Mouse (Mus musculus) forebrain, embryonic 13.5 days (tissue): ENCODE measurements around the gene Mt4. TPM values are rescaled to one million over a fixed set of nuclear protein-coding genes. Genes with fewer than 3 reads are reported as not detected.
"Not testable (repeated sequence)": the region's sequence is repeated elsewhere in the genome, so short reads cannot be mapped to it uniquely, and the experiment has no call there.

ENCODE experiments used
- ATAC-seq: fragments of 200-750 bp; cut with Nextera tagmentation; 2 replicates; pipeline ENCODE4 v1.8.0; 2017
- H3K27ac ChIP-seq: fragments of 300-500 bp; sonication (generic); 2 replicates; pipeline ENCODE4 v1.5.1; 2015; ENCODE audit warnings: inconsistent platforms, mild to moderate bottlenecking, moderate library complexity
- H3K27me3 ChIP-seq: fragments of 300-500 bp; sonication (generic); 2 replicates; pipeline ENCODE4 v1.6.1; 2015; ENCODE audit warnings: mild to moderate bottlenecking, inconsistent platforms
- H3K36me3 ChIP-seq: fragments of 300-500 bp; sonication (generic); 2 replicates; pipeline ENCODE4 v1.6.1; 2015; ENCODE audit warnings: mild to moderate bottlenecking, inconsistent platforms; ENCODE audit not compliant: poor library complexity, severe bottlenecking
- H3K4me1 ChIP-seq: fragments of 300-500 bp; sonication (generic); 2 replicates; pipeline ENCODE4 v1.6.1; 2015; ENCODE audit warnings: inconsistent platforms
- H3K4me2 ChIP-seq: fragments of 300-500 bp; sonication (generic); 2 replicates; pipeline ENCODE4 v1.6.1; 2015; ENCODE audit warnings: inconsistent platforms, mild to moderate bottlenecking, moderate library complexity
- H3K4me3 ChIP-seq: fragments of 300-500 bp; sonication (generic); 2 replicates; pipeline ENCODE4 v1.5.1; 2015; ENCODE audit warnings: mild to moderate bottlenecking, inconsistent platforms
- H3K9ac ChIP-seq: fragments of 300-500 bp; sonication (generic); 2 replicates; pipeline ENCODE4 v1.6.1; 2015; ENCODE audit warnings: mild to moderate bottlenecking, inconsistent platforms
- H3K9me3 ChIP-seq: fragments of 300-500 bp; sonication (generic); replicated peaks from 2 replicates; pipeline ENCODE4 v1.6.1; 2016; ENCODE audit warnings: inconsistent platforms
- WGBS: fragments of 180-500 bp; shearing (Covaris S2); methylation state at CpG from one replicate; pipeline ENCODE4 v1.1.7; 2015; 5-methylcytosine and 5-hydroxymethylcytosine counted together
- polyA plus RNA-seq: library from polyadenylated mRNA; unstranded; fragments of >200 nt; fragmentation: Nextera tagmentation; extraction: Ambion mirVana; gene quantifications from 2 replicates; pipeline ENCODE4 v1.2.1, GENCODE M21; 2015

Gene Mt4
- polyA plus RNA-seq, 1 experiment from 2014 or later, result not detected

DNA sequence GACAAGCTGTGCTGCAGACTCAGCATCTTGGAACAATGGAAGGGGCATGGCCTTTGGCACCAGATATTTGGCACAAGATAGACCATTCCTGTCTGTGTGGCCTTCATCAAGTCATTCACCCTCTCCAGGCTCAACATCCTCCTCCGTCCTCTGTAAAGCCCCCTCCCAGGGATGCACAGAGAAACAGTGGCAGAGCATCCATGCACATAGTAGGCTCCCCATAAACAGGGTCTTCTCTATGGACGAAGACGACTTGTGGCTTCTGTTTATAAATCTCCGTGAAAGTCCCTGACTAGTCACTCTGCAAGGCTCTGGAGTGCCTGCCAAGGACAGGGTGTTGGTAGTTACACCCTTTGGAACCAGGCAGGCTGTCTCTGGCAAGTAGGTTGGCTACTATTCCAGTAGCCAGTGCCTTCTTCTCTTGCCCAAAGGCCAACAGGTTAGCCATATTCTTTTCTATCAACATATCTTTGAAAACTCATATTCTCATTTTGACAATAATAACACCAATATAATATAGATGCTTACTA is 3.3 kb downstream of the Mt4 start:
- Histone ChIP-seq H3K36me3 (no peaks in the 10 kb centered on the region), H3K4me3 (no peak overlapping the region), H3K9me3 (no peaks in the 10 kb centered on the region), H3K27me3 (no peaks in the 10 kb centered on the region), H3K4me1 (no peaks in the 10 kb centered on the region), H3K27ac (no peak overlapping the region), H3K9ac (no peak overlapping the region), H3K4me2 (no peak overlapping the region)
- no peak for ATAC-seq
- WGBS, result 86% methylated on average over 4 of the region's 4 CpGs

DNA sequence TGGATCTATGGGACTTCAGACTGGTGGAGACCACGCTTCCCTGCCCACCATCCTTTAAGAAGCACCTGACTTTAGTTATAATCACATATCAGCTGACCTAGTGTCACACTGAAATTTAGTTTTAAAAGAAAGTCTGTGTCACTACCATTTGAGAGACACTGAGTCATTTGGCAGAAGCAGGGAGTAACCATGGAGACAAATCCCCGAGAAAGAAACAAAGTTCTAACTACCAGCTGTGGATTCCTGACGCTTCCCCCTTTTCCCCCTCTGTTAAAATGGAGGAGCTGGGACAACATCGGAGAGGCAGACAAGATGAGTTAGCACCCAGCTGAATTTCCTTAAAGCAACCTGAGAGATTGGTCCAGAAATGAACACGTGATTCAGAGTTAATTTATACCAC is 11.2 kb downstream of the Mt4 start:
- no peak for ATAC-seq
- Histone ChIP-seq H3K4me1 (peaks cover 21% of the 10 kb centered on the region), H3K36me3 (no peaks in the 10 kb centered on the region), H3K9ac (no peak overlapping the region), H3K9me3 (no peaks in the 10 kb centered on the region), H3K27ac (no peak overlapping the region), H3K4me2 (no peak overlapping the region), H3K27me3 (no peaks in the 10 kb centered on the region), H3K4me3 (no peak overlapping the region)
- WGBS, result 36% methylated on average over 5 of the region's 5 CpGs

DNA sequence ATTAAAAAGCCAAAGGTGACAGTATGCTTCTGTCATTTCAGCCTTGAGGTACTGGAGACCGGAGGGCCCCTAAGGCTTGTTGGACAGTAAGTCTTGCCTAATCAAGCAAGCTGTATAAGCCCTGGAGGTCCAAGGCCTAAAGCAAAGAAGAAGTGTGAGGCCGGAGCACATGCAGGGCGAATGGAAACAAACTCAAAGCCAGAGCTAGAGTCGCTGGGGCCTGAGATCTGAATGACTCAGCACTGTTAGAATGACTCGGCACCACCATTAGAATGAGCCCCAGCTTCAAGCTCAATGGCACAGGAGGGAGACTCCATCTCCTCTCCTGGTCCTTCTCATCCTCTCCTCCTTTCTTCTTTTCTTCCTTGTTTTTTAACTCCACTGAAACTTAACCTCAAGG is 13.9 kb downstream of the Mt4 start:
- ATAC-seq, result no peak
- H3K4me2 ChIP-seq, result no peak overlapping the region
- whole genome bisulfite sequencing, result 83% methylated on average over 5 of the region's 5 CpGs

DNA sequence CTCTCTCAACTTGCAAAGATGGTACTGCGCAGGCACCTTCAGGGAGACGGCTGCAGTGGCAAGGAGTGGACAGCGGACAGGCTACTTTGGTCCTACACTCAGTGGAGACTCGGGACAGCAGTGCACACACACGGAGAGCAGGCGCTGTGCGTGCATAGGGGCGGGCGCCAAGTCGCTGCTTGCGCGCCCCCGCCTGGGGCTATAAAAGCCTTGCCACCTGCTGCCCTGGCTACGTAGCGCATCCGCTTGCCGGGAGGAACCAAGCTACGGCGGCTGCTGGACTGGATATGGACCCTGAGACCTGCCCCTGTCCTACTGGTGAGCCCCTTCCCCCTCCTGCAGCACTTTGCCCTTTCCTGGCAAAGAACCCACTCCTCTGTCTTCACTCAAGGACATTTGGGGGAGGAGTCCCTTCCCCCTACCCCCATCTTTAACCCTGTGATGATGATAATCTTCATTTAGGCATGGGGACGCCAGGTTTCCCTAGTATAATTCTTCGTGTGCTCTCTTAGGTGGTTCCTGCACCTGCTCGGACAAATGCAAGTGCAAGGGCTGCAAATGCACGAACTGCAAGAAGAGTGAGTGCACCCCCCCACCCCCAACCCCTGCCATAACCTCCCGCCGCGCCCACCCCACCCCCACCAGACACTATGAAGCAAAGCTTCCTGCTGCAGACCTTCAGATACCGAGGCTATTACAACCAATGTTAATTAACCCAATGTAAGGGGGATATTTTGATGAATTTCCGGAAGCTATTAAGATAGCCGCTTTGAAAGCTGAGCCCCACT is 15.7 kb downstream of the Mt4 start, which contains the start of gene Mt3:
Gene Mt3 (plus strand): TSS at position 95 of the 788 bp plus-strand sequence.
- WGBS, result 1% methylated on average over 29 of the region's 29 CpGs
- H3K9me3 ChIP-seq, result no peaks in the 10 kb centered on the region

More for the DNA sequence above, 13.9 kb downstream of the Mt4 start:
- Histone ChIP-seq H3K27ac (no peak overlapping the region), H3K9me3 (no peaks in the 10 kb centered on the region), H3K9ac (no peak overlapping the region), H3K27me3 (no peaks in the 10 kb centered on the region), H3K36me3 (no peaks in the 10 kb centered on the region), H3K4me3 (no peak overlapping the region), H3K4me1 (peaks cover 48% of the 10 kb centered on the region)

DNA sequence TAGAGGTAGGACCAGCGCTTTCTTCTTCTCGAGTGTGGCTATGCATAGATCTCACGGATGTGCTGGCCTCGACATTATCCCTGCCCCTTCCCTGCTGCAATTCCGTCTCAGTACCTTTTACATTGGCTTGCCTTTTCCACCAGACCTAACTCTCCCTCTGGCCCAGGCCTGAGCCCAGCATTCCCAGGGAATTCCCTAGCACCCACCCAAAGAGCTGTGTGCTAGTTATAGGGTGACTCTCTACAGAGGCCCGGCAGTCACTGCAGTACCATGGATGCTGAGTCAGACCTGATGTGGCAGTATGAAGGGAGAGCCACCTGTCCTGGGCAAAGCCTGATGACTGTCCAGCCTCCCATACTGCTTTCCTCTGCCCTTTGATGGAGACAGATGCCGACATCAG is 16.5 kb downstream of the Mt4 start:
- 0 out of 2 replicates have a peak, but pooled peaks have one; percentile 2 for ATAC-seq
- H3K36me3 ChIP-seq, result no peaks in the 10 kb centered on the region
- peak overlapping the region; percentile 80 for H3K27ac ChIP-seq
- peak overlapping the region; percentile 68 for H3K9ac ChIP-seq
- H3K27me3 ChIP-seq, result no peaks in the 10 kb centered on the region
- no peaks in the 10 kb centered on the region for H3K9me3 ChIP-seq
- 14% methylated on average over 7 of the region's 7 CpGs for WGBS
- H3K4me3 ChIP-seq, result peak overlapping the region; percentile 52
- H3K4me2 ChIP-seq, result peak overlapping the region; percentile 76
- H3K4me1 ChIP-seq, result peaks cover 46% of the 10 kb centered on the region

More for the DNA sequence above, 15.7 kb downstream of the Mt4 start, which contains the start of gene Mt3:
- H3K9ac ChIP-seq, result peak within 1 kb of the TSS; percentile 68
- H3K27ac ChIP-seq, result peak within 1 kb of the TSS; percentile 80
- ATAC-seq, result peak; percentile 86
- H3K4me3 ChIP-seq, result peak within 1 kb of the TSS; percentile 52
- H3K4me2 ChIP-seq, result peak within 1 kb of the TSS; percentile 76
- no peaks in the 10 kb centered on the region for H3K36me3 ChIP-seq
- H3K27me3 ChIP-seq, result no peaks in the 10 kb centered on the region
- peaks cover 53% of the 10 kb centered on the region for H3K4me1 ChIP-seq

DNA sequence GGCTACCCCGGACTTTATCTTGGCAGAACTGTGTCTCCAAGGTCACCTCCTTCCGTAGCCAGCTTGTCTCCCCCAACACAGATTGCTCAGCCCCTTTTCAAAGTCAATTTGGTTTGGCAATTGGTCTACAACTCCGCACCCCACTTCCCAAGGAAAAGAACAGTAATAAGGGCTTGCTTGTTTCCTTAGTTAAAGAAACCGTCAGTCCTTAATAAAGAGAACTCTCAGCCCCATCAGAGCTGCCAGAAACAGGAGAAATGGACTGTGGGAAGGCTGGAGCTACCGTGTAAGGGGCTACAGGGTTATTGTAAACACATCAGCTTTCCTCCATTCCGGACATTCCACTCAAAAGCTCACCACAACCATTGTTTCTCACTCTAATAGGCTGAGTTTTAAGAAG is 17.5 kb downstream of the Mt4 start:
- H3K27me3 ChIP-seq, result no peaks in the 10 kb centered on the region
- no peaks in the 10 kb centered on the region for H3K9me3 ChIP-seq
- peak; percentile 40 for ATAC-seq
- no peaks in the 10 kb centered on the region for H3K36me3 ChIP-seq
- peak overlapping the region; percentile 68; the same call in 1 of the 2 replicates for H3K9ac ChIP-seq
- peaks cover 45% of the 10 kb centered on the region for H3K4me1 ChIP-seq
- peak overlapping the region; percentile 80 for H3K27ac ChIP-seq
- peak overlapping the region; percentile 52; the same call in 1 of the 2 replicates for H3K4me3 ChIP-seq
- WGBS, result 22% methylated on average over 6 of the region's 6 CpGs
- H3K4me2 ChIP-seq, result peak overlapping the region; percentile 76

DNA sequence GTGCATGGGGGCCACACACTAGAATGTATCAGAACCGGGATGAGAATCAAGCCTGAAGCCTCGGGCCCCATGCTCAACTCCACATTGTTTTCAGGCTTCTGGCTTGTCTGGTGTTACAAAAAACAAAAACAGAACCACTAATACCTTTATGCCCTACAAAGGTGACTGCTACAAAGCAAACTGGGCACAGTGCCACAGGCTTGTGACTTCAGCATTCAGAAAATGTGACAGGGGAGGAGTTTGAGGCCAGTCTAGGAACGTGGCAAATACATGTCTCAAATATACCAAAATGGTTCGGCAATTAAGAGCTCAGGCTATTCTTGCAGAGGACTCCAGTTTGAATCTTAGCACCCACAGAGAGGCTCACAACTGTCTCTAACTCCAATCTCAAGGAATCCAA is 19.1 kb downstream of the Mt4 start:
- no peak overlapping the region for H3K27ac ChIP-seq
- H3K36me3 ChIP-seq, result no peaks in the 10 kb centered on the region
- H3K4me1 ChIP-seq, result peaks cover 45% of the 10 kb centered on the region
- no peak overlapping the region for H3K4me3 ChIP-seq
- H3K9me3 ChIP-seq, result no peaks in the 10 kb centered on the region
- no peak for ATAC-seq
- no peaks in the 10 kb centered on the region for H3K27me3 ChIP-seq
- WGBS, result 55% methylated on average over 4 of the region's 4 CpGs
- H3K4me2 ChIP-seq, result no peak overlapping the region
- H3K9ac ChIP-seq, result no peak overlapping the region

DNA sequence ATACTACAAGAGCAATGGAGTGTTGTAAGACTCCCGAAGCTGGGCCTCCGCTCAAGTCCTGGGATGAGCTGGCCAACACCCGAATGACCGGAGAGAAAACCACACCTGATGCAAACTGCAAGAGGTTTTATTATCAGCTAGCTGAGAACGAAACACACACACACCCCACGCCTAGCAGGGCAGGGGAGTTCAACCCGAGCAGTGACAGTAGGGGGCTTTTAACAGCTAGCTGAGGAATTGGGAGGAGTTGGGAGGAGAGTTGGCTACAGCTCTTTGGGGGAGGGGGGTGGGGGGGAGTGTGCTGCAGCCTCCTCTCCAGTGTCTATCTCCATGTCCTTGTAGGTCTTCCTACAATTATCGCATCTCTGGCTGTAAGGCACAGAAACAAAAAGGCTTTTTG is 28.8 kb downstream of the Mt4 start:
- H3K27me3 ChIP-seq, result peaks cover 12% of the 10 kb centered on the region
- H3K4me2 ChIP-seq, H3K36me3 ChIP-seq, H3K4me3 ChIP-seq, H3K27ac ChIP-seq, H3K4me1 ChIP-seq, H3K9me3 ChIP-seq, H3K9ac ChIP-seq, ATAC-seq: not testable (repeated sequence)
- 74% methylated on average over 8 of the region's 8 CpGs for WGBS

DNA sequence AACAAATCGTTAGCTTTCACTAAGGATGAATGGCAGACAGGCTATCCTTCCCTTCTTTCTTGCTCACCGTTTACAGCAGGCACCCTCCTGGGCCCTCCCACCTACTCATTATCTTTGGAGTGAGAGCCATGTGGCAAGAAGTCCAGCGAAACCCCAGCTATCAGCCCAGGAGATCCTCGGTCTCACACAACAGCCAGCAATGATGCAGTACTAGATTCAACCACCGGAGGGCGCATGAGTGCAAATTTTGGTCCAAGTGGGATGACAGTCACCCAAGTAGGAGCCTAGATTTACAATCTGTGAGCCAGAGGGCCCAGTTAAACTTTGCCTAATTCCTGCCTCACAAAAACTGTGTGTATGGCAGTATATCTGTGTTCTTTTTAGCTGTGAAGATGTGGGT is 30.2 kb downstream of the Mt4 start:
- H3K27me3 ChIP-seq, result peaks cover 27% of the 10 kb centered on the region
- H3K4me1 ChIP-seq, result peaks cover 11% of the 10 kb centered on the region
- peak; percentile 80; the same call in 1 of the 2 replicates for ATAC-seq
- peak overlapping the region; percentile 19; the same call in 1 of the 2 replicates for H3K4me2 ChIP-seq
- 1% methylated on average over 6 of the region's 6 CpGs for WGBS
- H3K27ac ChIP-seq, result no peak overlapping the region
- H3K4me3 ChIP-seq, result no peak overlapping the region
- H3K36me3 ChIP-seq, result no peaks in the 10 kb centered on the region
- no peak overlapping the region for H3K9ac ChIP-seq
- no peaks in the 10 kb centered on the region for H3K9me3 ChIP-seq

DNA sequence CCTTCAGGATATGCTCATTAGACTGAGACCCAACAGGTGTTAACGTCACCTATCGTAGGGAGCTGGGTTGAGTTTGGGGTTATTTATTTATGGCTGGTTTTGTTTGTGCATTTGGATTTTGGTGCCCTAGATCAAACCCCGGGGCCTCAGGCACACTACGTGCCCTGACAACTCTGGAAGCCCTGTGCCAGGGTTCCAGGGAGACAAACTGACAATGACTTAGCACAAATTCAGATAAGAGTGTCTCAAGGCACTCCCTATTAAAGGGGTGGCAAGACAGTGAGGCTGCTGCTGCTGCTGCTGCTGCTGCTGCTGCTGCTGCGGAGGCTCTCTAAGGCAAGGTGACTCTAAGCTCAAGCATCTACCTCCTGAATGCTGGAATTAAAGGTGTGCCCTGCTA is 32.5 kb downstream of the Mt4 start:
- H3K27ac ChIP-seq, result no peak overlapping the region
- peaks cover 50% of the 10 kb centered on the region for H3K27me3 ChIP-seq
- 90% methylated on average over 5 of the region's 5 CpGs for WGBS
- ATAC-seq, result no peak
- H3K4me2 ChIP-seq, result no peak overlapping the region
- no peaks in the 10 kb centered on the region for H3K9me3 ChIP-seq
- H3K4me1 ChIP-seq, result peaks cover 28% of the 10 kb centered on the region
- H3K9ac ChIP-seq, result no peak overlapping the region
- no peak overlapping the region for H3K4me3 ChIP-seq
- H3K36me3 ChIP-seq, result no peaks in the 10 kb centered on the region

DNA sequence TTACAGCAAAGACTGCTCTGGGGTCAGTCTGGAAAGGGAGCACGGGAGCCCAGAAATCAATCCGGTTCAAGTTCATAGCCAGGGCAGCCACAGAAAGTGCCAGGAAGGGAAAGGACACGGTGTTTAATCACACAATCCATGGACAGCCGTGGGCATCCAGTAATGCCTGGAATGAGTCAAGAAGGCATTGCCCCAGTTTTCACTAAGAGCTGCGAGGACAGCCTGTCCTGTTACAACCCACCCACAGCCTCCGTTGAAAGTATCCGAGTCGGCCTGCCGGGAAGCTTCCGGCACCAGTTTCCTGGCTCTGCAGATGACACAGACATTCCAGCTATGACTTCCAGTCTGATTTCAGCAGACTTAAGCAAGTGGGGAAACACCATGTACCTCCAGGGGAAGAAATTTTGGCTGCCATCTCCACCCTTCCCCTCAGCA is 34.3 kb downstream of the Mt4 start:
- 0 out of 2 replicates have a peak overlapping the region, but pooled peaks have one; percentile 70 for H3K9ac ChIP-seq
- H3K4me1 ChIP-seq, result peaks cover 33% of the 10 kb centered on the region
- no peak overlapping the region; the same call in 1 of the 2 replicates for H3K4me3 ChIP-seq
- ATAC-seq, result no peak
- H3K9me3 ChIP-seq, result no peaks in the 10 kb centered on the region
- no peak overlapping the region for H3K27ac ChIP-seq
- H3K36me3 ChIP-seq, result no peaks in the 10 kb centered on the region
- WGBS, result 47% methylated on average over 10 of the region's 10 CpGs
- H3K4me2 ChIP-seq, result peak overlapping the region; percentile 94
- peaks cover 67% of the 10 kb centered on the region for H3K27me3 ChIP-seq

DNA sequence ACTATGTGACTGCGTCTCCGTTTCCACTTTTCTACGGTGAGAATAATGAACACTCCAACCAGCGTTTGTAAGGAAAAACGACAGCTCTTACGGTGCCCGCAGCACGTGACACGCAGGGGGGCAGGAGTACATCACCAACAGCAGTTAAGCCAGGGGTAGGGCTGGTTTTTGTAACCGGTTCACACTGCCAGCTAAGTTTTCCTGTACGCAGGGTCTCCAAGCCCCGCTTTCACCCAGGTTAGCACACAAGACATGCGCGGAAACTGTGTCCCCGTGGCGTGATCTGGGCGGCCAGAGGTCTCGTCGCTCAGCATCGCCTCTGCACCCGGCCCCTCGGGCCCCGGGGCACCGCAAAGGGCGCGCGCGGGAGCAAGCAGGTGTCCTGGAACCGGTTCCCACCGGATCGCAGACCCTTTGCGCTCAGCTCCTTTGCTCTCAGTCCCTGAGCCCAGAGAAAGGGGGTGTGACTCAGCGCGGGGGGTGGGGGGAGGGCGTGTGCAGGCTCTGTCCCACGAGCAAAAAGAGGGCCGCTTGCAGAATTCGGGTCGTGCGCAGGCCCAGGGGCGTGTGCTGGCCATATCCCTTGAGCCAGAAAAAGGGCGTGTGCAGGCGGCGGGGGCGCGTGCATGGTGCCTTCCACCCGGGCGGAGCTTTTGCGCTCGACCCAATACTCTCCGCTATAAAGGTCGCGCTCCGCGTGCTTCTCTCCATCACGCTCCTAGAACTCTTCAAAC is 35.2 kb downstream of the Mt4 start, which contains the start of gene Mt2:
Gene Mt2 (plus strand): TSS at position 590 of the 734 bp plus-strand sequence.
- under 1% methylated on average over 56 of the region's 56 CpGs for WGBS

More for the DNA sequence above, 35.2 kb downstream of the Mt4 start, which contains the start of gene Mt2:
- peaks cover 31% of the 10 kb centered on the region for H3K4me1 ChIP-seq
- H3K4me3 ChIP-seq, result peak within 1 kb of the TSS; percentile 51
- H3K27ac ChIP-seq, result no peak within 1 kb of the TSS
- peak within 1 kb of the TSS; percentile 70 for H3K9ac ChIP-seq
- H3K36me3 ChIP-seq, result no peaks in the 10 kb centered on the region
- no peaks in the 10 kb centered on the region for H3K9me3 ChIP-seq
- peak within 1 kb of the TSS; percentile 94 for H3K4me2 ChIP-seq
- peak; percentile 57 for ATAC-seq
- peaks cover 69% of the 10 kb centered on the region for H3K27me3 ChIP-seq
